Mouse (Mus musculus): Measurements from ENCODE around the gene Sorl1. TPM values are rescaled to one million over a fixed set of nuclear protein-coding genes. Genes with fewer than 3 reads are reported as not detected.

Sorl1 gene
- polyA plus RNA-seq, 1 experiment from 2014 or later = 3.6 TPM

GRCm38 (mm10) chr9:42091561-42091960 lies 32.5 kb downstream of the Sorl1 start:
- H3K4me1 ChIP-seq (ENCODE audit: control insufficient read depth in 2 of 2, insufficient read depth in 2 of 2, low read length in 2 of 2) = no peaks in the 10 kb centered on the region; a peak in 1 of 4 replicates
- no peaks in the 10 kb centered on the region for H3K9me3 ChIP-seq (ENCODE audit: control insufficient read depth, low read length)
- H3K4me3 ChIP-seq (ENCODE audit: control insufficient read depth in 1 of 2, insufficient read depth in 1 of 2, low read depth in 1 of 2, low read length in 2 of 2) = no peak overlapping the region
- WGBS = 87% methylated on average over 4 of the region's 4 CpGs
- H3K27me3 ChIP-seq (ENCODE audit: control insufficient read depth, insufficient read depth, low read length) = no peaks in the 10 kb centered on the region
- H3K36me3 ChIP-seq (ENCODE audit: control insufficient read depth, insufficient read depth, low read length) = no peaks in the 10 kb centered on the region
- H3K9ac ChIP-seq (ENCODE audit: low read length) = no peak overlapping the region
- ATAC-seq (ENCODE audit: insufficient number of reproducible peaks, insufficient read depth, low FRiP score, low read depth) = no peak
- no peak overlapping the region for H3K27ac ChIP-seq (replicated peaks in 1 of 2; ENCODE audit: control insufficient read depth in 1 of 2, insufficient read depth in 1 of 2, low read depth in 2 of 2, low read length in 2 of 2)
- H3K4me2 ChIP-seq (ENCODE audit: low read length) = no peak overlapping the region

- 53% methylated on average over 4 of the region's 4 CpGs for WGBS
- no peaks in the 10 kb centered on the region for H3K27me3 ChIP-seq (ENCODE audit: control insufficient read depth, insufficient read depth, low read length)
- no peaks in the 10 kb centered on the region for H3K36me3 ChIP-seq (ENCODE audit: control insufficient read depth, insufficient read depth, low read length)
- no peaks in the 10 kb centered on the region for H3K4me1 ChIP-seq (ENCODE audit: control insufficient read depth in 2 of 2, insufficient read depth in 2 of 2, low read length in 2 of 2)
- no peak for ATAC-seq (ENCODE audit: insufficient number of reproducible peaks, insufficient read depth, low FRiP score, low read depth)
- H3K9ac ChIP-seq (ENCODE audit: low read length) = no peak overlapping the region
- no peak overlapping the region for H3K27ac ChIP-seq (replicated peaks in 1 of 2; ENCODE audit: control insufficient read depth in 1 of 2, insufficient read depth in 1 of 2, low read depth in 2 of 2, low read length in 2 of 2)
- H3K4me2 ChIP-seq (ENCODE audit: low read length) = no peak overlapping the region
- H3K4me3 ChIP-seq (ENCODE audit: control insufficient read depth in 1 of 2, insufficient read depth in 1 of 2, low read depth in 1 of 2, low read length in 2 of 2) = no peak overlapping the region
- no peaks in the 10 kb centered on the region for H3K9me3 ChIP-seq (ENCODE audit: control insufficient read depth, low read length)
These were observed 36.2 kb downstream of the Sorl1 start for GRCm38 (mm10) chr9:42087921-42088320.

GRCm38 (mm10) chr9:42085970-42086369 lies 38.1 kb downstream of the Sorl1 start:
- H3K36me3 ChIP-seq (ENCODE audit: control insufficient read depth, insufficient read depth, low read length) = no peaks in the 10 kb centered on the region
- WGBS = 89% methylated on average over 13 of the region's 13 CpGs
- no peak overlapping the region for H3K9ac ChIP-seq (ENCODE audit: low read length)
- H3K9me3 ChIP-seq (ENCODE audit: control insufficient read depth, low read length) = no peaks in the 10 kb centered on the region
- H3K27ac ChIP-seq (replicated peaks in 1 of 2; ENCODE audit: control insufficient read depth in 1 of 2, insufficient read depth in 1 of 2, low read depth in 2 of 2, low read length in 2 of 2) = no peak overlapping the region
- no peaks in the 10 kb centered on the region for H3K27me3 ChIP-seq (ENCODE audit: control insufficient read depth, insufficient read depth, low read length)
- H3K4me1 ChIP-seq (ENCODE audit: control insufficient read depth in 2 of 2, insufficient read depth in 2 of 2, low read length in 2 of 2) = no peaks in the 10 kb centered on the region
- H3K4me2 ChIP-seq (ENCODE audit: low read length) = no peak overlapping the region
- no peak overlapping the region for H3K4me3 ChIP-seq (ENCODE audit: control insufficient read depth in 1 of 2, insufficient read depth in 1 of 2, low read depth in 1 of 2, low read length in 2 of 2)
- no peak for ATAC-seq (ENCODE audit: insufficient number of reproducible peaks, insufficient read depth, low FRiP score, low read depth)

- no peak overlapping the region for H3K4me3 ChIP-seq (ENCODE audit: control insufficient read depth in 1 of 2, insufficient read depth in 1 of 2, low read depth in 1 of 2, low read length in 2 of 2)
- no peaks in the 10 kb centered on the region for H3K9me3 ChIP-seq (ENCODE audit: control insufficient read depth, low read length)
- no peaks in the 10 kb centered on the region for H3K36me3 ChIP-seq (ENCODE audit: control insufficient read depth, insufficient read depth, low read length)
- no peaks in the 10 kb centered on the region for H3K27me3 ChIP-seq (ENCODE audit: control insufficient read depth, insufficient read depth, low read length)
- no peak for ATAC-seq (ENCODE audit: insufficient number of reproducible peaks, insufficient read depth, low FRiP score, low read depth)
- H3K27ac ChIP-seq (replicated peaks in 1 of 2; ENCODE audit: control insufficient read depth in 1 of 2, insufficient read depth in 1 of 2, low read depth in 2 of 2, low read length in 2 of 2) = no peak overlapping the region
- 63% methylated on average over 4 of the region's 4 CpGs for WGBS
- no peak overlapping the region for H3K9ac ChIP-seq (ENCODE audit: low read length)
- peaks cover 3 to 4% of the 10 kb centered on the region in 2 experiments; a peak in 1 of 4 replicates for H3K4me1 ChIP-seq (ENCODE audit: control insufficient read depth in 2 of 2, insufficient read depth in 2 of 2, low read length in 2 of 2)
- no peak overlapping the region for H3K4me2 ChIP-seq (ENCODE audit: low read length)
These were observed 40.4 kb downstream of the Sorl1 start for GRCm38 (mm10) chr9:42083661-42084067.

- no peak for ATAC-seq (ENCODE audit: insufficient number of reproducible peaks, insufficient read depth, low FRiP score, low read depth)
- H3K9me3 ChIP-seq (ENCODE audit: control insufficient read depth, low read length) = 0 out of 2 replicates have a peak, but pooled peaks cover 5% of the 10 kb centered on the region
- no peaks in the 10 kb centered on the region for H3K36me3 ChIP-seq (ENCODE audit: control insufficient read depth, insufficient read depth, low read length)
- H3K4me3 ChIP-seq (ENCODE audit: control insufficient read depth in 1 of 2, insufficient read depth in 1 of 2, low read depth in 1 of 2, low read length in 2 of 2) = no peak overlapping the region
- WGBS = 88% methylated on average over 29 of the region's 29 CpGs
- H3K4me2 ChIP-seq (ENCODE audit: low read length) = no peak overlapping the region
- H3K27ac ChIP-seq (replicated peaks in 1 of 2; ENCODE audit: control insufficient read depth in 1 of 2, insufficient read depth in 1 of 2, low read depth in 2 of 2, low read length in 2 of 2) = no peak overlapping the region
- H3K9ac ChIP-seq (ENCODE audit: low read length) = no peak overlapping the region
- no peaks in the 10 kb centered on the region for H3K27me3 ChIP-seq (ENCODE audit: control insufficient read depth, insufficient read depth, low read length)
- peaks cover 3 to 4% of the 10 kb centered on the region in 2 experiments; a peak in 1 of 4 replicates for H3K4me1 ChIP-seq (ENCODE audit: control insufficient read depth in 2 of 2, insufficient read depth in 2 of 2, low read length in 2 of 2)
These were observed 42.2 kb downstream of the Sorl1 start for GRCm38 (mm10) chr9:42081681-42082530.

- no peak overlapping the region for H3K4me3 ChIP-seq (ENCODE audit: control insufficient read depth in 1 of 2, insufficient read depth in 1 of 2, low read depth in 1 of 2, low read length in 2 of 2)
- no peaks in the 10 kb centered on the region for H3K27me3 ChIP-seq (ENCODE audit: control insufficient read depth, insufficient read depth, low read length)
- H3K4me2 ChIP-seq (ENCODE audit: low read length) = no peak overlapping the region
- no peak overlapping the region for H3K9ac ChIP-seq (ENCODE audit: low read length)
- no peak for ATAC-seq (ENCODE audit: insufficient number of reproducible peaks, insufficient read depth, low FRiP score, low read depth)
- peaks cover 3 to 4% of the 10 kb centered on the region in 2 experiments; a peak in 1 of 4 replicates for H3K4me1 ChIP-seq (ENCODE audit: control insufficient read depth in 2 of 2, insufficient read depth in 2 of 2, low read length in 2 of 2)
- H3K27ac ChIP-seq (replicated peaks in 1 of 2; ENCODE audit: control insufficient read depth in 1 of 2, insufficient read depth in 1 of 2, low read depth in 2 of 2, low read length in 2 of 2) = no peak overlapping the region
- 52% methylated on average over 9 of the region's 9 CpGs for WGBS
- H3K36me3 ChIP-seq (ENCODE audit: control insufficient read depth, insufficient read depth, low read length) = no peaks in the 10 kb centered on the region
- 0 out of 2 replicates have a peak, but pooled peaks cover 5% of the 10 kb centered on the region for H3K9me3 ChIP-seq (ENCODE audit: control insufficient read depth, low read length)
These were observed 43.4 kb downstream of the Sorl1 start for GRCm38 (mm10) chr9:42080671-42081070.

- H3K27me3 ChIP-seq (ENCODE audit: control insufficient read depth, insufficient read depth, low read length) = no peaks in the 10 kb centered on the region
- no peak overlapping the region for H3K27ac ChIP-seq (replicated peaks in 1 of 2; ENCODE audit: control insufficient read depth in 1 of 2, insufficient read depth in 1 of 2, low read depth in 2 of 2, low read length in 2 of 2)
- no peak overlapping the region for H3K9ac ChIP-seq (ENCODE audit: low read length)
- 87% methylated on average over 16 of the region's 16 CpGs for WGBS
- ATAC-seq (ENCODE audit: insufficient number of reproducible peaks, insufficient read depth, low FRiP score, low read depth) = no peak
- 0 out of 2 replicates have a peak, but pooled peaks cover 5% of the 10 kb centered on the region for H3K9me3 ChIP-seq (ENCODE audit: control insufficient read depth, low read length)
- no peak overlapping the region for H3K4me3 ChIP-seq (ENCODE audit: control insufficient read depth in 1 of 2, insufficient read depth in 1 of 2, low read depth in 1 of 2, low read length in 2 of 2)
- H3K36me3 ChIP-seq (ENCODE audit: control insufficient read depth, insufficient read depth, low read length) = no peaks in the 10 kb centered on the region
- no peak overlapping the region for H3K4me2 ChIP-seq (ENCODE audit: low read length)
- peaks cover 3 to 4% of the 10 kb centered on the region in 2 experiments; a peak in 1 of 4 replicates for H3K4me1 ChIP-seq (ENCODE audit: control insufficient read depth in 2 of 2, insufficient read depth in 2 of 2, low read length in 2 of 2)
These were observed 46.8 kb downstream of the Sorl1 start for GRCm38 (mm10) chr9:42077112-42077845.

Measured in heart, embryonic 14.5 days (tissue).